Mouse (Mus musculus) lung, postnatal 0 days (tissue): ENCODE measurements around the gene Ccdc167.

ENCODE experiments used
- CTCF ChIP-seq: IDR thresholded peaks from 2 replicates; pipeline ENCODE4 v1.5.1; 2016; ENCODE audit warnings: antibody characterized with exemption, mild to moderate bottlenecking
- EP300 ChIP-seq: IDR thresholded peaks from 2 replicates; pipeline ENCODE4 v1.6.1; 2016; ENCODE audit warnings: antibody characterized with exemption, mild to moderate bottlenecking, control low read depth

DNA sequence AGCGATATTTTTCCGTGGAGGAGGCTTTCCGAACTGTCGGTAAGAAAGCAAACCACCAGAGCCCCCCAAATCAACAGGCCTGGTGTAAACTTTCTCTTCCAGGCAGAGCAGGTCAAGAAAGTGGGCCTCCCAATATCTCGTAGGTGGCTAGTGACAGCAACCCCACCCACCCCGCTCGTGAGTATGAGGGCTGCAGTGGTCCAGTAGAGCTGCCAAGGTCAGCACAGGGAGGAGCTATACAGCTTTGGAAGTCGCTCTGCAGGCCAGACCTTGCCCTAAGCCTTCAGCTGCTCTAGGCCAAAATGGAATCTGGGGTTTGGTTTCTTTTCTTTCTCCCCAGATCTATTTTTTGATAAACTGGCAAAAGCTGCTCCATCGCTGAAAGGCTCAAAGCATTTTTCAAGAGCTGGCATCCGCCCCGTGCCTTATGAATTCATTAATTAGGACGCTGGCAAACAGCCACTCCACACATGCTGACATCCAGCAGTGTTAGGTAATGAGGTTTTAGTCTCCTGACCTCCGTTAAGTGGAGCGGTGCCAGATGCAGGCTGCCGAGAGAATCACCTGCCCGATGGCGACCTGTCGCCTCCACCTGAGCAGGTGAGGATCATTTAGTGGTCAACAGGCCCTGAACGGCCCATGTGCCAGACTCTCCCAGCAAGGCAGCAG, 5.6 kb downstream of the Ccdc167 start:
- TF ChIP-seq CTCF (no peak), EP300 (no peak)
